Mouse (Mus musculus) heart, embryonic 15.5 days (tissue): ENCODE data around the gene Pdlim3. TPM values are rescaled to one million over a fixed set of nuclear protein-coding genes. Genes with fewer than 3 reads are reported as not detected.

Experiments used
- ATAC-seq: fragments of 200-750 bp; cut with Nextera tagmentation; replicated peaks from 2 replicates; pipeline ENCODE4 v1.8.0; 2017; ENCODE audit warnings: low read depth, moderate TSS enrichment; ENCODE audit not compliant: insufficient number of reproducible peaks, insufficient read depth, low FRiP score
- H3K27ac ChIP-seq: fragments of 300-500 bp; sonication (generic); 2 replicates; pipeline ENCODE4 v1.5.1; 2015; ENCODE audit warnings: mild to moderate bottlenecking, inconsistent platforms
- H3K27me3 ChIP-seq: fragments of 300-500 bp; sonication (generic); 2 replicates; pipeline ENCODE4 v1.6.1; 2015; ENCODE audit warnings: inconsistent platforms
- H3K36me3 ChIP-seq: fragments of 300-500 bp; sonication (generic); 2 replicates; pipeline ENCODE4 v1.6.1; 2015; ENCODE audit warnings: mild to moderate bottlenecking, inconsistent platforms
- H3K4me1 ChIP-seq: fragments of 300-500 bp; sonication (generic); replicated peaks from 2 replicates; pipeline ENCODE4 v1.6.1; 2015; ENCODE audit warnings: inconsistent platforms
- H3K4me2 ChIP-seq: fragments of 300-500 bp; sonication (generic); 2 replicates; pipeline ENCODE4 v1.6.1; 2015; ENCODE audit warnings: inconsistent platforms, mild to moderate bottlenecking, moderate library complexity
- H3K4me3 ChIP-seq: fragments of 300-500 bp; sonication (generic); 2 replicates; pipeline ENCODE4 v1.5.1; 2015; ENCODE audit warnings: mild to moderate bottlenecking, inconsistent platforms
- H3K9ac ChIP-seq: fragments of 300-500 bp; sonication (generic); 2 replicates; pipeline ENCODE4 v1.6.1; 2015; ENCODE audit warnings: mild to moderate bottlenecking, inconsistent platforms
- H3K9me3 ChIP-seq: fragments of 300-500 bp; sonication (generic); replicated peaks from 2 replicates; pipeline ENCODE4 v1.6.1; 2016; ENCODE audit warnings: inconsistent platforms
- WGBS: fragments of 180-500 bp; shearing (Covaris S2); methylation state at CpG from one replicate; pipeline ENCODE4 v1.1.7; 2015; ENCODE audit warnings: mixed read lengths; 5-methylcytosine and 5-hydroxymethylcytosine counted together
- polyA plus RNA-seq: library from polyadenylated mRNA; unstranded; fragments of >200 nt; fragmentation: Nextera tagmentation; extraction: Ambion mirVana; gene quantifications from 2 replicates; pipeline ENCODE4 v1.2.1, GENCODE M21; 2015

Gene Pdlim3
- polyA plus RNA-seq, 1 experiment from 2014 or later = 174 TPM

DNA sequence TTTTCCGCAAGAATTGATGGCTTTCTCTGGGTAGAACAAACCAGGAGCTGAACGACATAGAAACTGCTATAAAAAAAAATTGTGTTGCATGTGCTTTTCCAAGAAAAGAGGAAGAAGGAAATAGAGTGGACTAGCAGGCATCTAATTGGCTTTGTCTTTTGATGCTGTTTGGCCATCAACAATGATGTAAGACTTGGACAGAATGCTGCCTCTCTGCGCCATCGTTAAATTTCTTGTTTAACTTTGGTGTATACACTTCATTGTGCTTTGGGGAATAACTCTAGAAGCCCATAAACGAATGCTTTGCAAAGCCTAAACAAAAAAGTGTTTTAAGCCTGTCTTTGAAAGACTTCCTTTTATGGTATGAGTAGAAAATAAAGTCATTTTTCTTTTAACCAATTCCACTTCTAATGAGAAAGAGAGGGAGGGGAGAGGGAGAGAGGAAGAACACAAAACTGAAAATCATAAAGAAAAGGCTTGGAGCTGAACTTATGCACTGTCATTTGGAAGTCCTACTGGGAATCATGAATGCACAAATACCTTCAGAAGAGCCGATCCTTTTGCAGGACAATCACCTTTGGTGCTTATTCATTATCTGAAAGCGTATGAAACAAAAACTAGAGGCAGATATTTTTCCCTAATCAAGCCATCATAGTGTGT, 20.5 kb downstream of the Pdlim3 start:
- 88% methylated on average over 7 of the region's 7 CpGs for WGBS
- no peak overlapping the region for H3K27ac ChIP-seq
- H3K36me3 ChIP-seq = peaks cover 11% of the 10 kb centered on the region; the same call in 1 of the 2 replicates

GRCm38 (mm10) chr8:45906251-45906619, 21.0 kb downstream of the Pdlim3 start:
- no peak overlapping the region for H3K9ac ChIP-seq
- ATAC-seq = no peak
- H3K9me3 ChIP-seq = no peaks in the 10 kb centered on the region
- no peak overlapping the region for H3K4me3 ChIP-seq
- H3K36me3 ChIP-seq = peaks cover 11% of the 10 kb centered on the region; the same call in 1 of the 2 replicates
- no peak overlapping the region for H3K4me2 ChIP-seq
- H3K4me1 ChIP-seq = peaks cover 21% of the 10 kb centered on the region
- H3K27me3 ChIP-seq = no peaks in the 10 kb centered on the region
- no peak overlapping the region for H3K27ac ChIP-seq
- 93% methylated on average over 4 of the region's 4 CpGs for WGBS

More for the DNA sequence above, 20.5 kb downstream of the Pdlim3 start:
- no peak for ATAC-seq
- no peak overlapping the region for H3K4me2 ChIP-seq
- H3K4me1 ChIP-seq = peaks cover 24% of the 10 kb centered on the region
- no peaks in the 10 kb centered on the region for H3K27me3 ChIP-seq
- H3K4me3 ChIP-seq = no peak overlapping the region
- H3K9ac ChIP-seq = no peak overlapping the region
- H3K9me3 ChIP-seq = no peaks in the 10 kb centered on the region

- Histone ChIP-seq H3K4me1 (peaks cover 5% of the 10 kb centered on the region; the same call in 1 of the 2 replicates), H3K4me3 (no peak overlapping the region), H3K9ac (no peak overlapping the region), H3K36me3 (peaks cover 34% of the 10 kb centered on the region), H3K4me2 (no peak overlapping the region), H3K9me3 (no peaks in the 10 kb centered on the region), H3K27me3 (no peaks in the 10 kb centered on the region), H3K27ac (no peak overlapping the region)
- no peak for ATAC-seq
- WGBS = 89% methylated on average over 11 of the region's 11 CpGs
Observed at GRCm38 (mm10) chr8:45913707-45914106, 28.4 kb downstream of the Pdlim3 start.

DNA sequence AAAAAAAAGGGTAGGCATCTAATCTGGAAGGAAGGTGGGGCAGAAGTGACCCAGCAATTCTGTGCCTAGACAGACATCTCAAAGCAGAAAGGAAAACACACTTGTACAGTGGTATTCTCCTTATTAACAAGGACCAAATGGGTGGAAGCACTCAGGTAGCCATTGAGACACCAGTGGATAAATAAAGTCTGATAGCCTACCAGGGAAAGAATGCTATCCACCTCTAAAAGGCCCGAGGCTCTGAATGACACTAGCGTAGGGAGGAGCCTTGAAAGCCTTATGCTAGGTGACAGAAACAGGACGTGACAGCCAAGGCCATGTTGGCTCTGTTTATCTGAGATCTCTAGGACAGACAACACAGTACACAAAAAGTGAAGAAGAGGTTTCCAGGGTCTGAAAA, 31.2 kb downstream of the Pdlim3 start:
- H3K9ac ChIP-seq = no peak overlapping the region
- H3K4me1 ChIP-seq = peaks cover 5% of the 10 kb centered on the region; the same call in 1 of the 2 replicates
- no peaks in the 10 kb centered on the region for H3K9me3 ChIP-seq
- no peaks in the 10 kb centered on the region for H3K27me3 ChIP-seq
- WGBS = 62% methylated on average over 3 of the region's 3 CpGs
- no peak for ATAC-seq
- H3K4me3 ChIP-seq = no peak overlapping the region
- H3K36me3 ChIP-seq = peaks cover 26% of the 10 kb centered on the region
- H3K27ac ChIP-seq = peak overlapping the region; percentile 32
- no peak overlapping the region for H3K4me2 ChIP-seq

- 53% methylated on average over 20 of the region's 20 CpGs for WGBS
- H3K4me3 ChIP-seq = peak overlapping the region; percentile 14; the same call in 1 of the 2 replicates
Observed at GRCm38 (mm10) chr8:45917040-45917679, 31.9 kb downstream of the Pdlim3 start.

DNA sequence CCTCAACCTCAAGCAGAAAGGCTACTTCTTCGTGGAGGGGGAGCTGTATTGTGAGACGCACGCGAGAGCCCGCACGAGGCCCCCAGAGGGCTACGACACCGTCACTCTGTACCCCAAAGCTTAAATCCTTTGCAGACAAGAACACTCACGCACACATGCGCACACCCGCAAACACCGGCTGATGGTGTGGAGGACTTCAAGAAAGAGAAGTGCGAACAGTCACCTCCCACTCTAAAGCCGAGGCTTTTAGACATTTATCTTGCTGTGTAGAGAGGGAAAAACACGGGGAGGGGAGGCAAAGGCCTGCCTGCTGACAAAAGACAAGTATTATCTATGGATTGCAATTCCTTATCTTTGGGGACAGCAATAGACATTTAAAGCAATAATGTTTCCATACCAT, 33.6 kb downstream of the Pdlim3 start:
- Histone ChIP-seq H3K9me3 (no peaks in the 10 kb centered on the region), H3K4me1 (peaks cover 5% of the 10 kb centered on the region; the same call in 1 of the 2 replicates), H3K27ac (no peak overlapping the region), H3K4me2 (no peak overlapping the region), H3K27me3 (no peaks in the 10 kb centered on the region), H3K9ac (no peak overlapping the region), H3K36me3 (peaks cover 23% of the 10 kb centered on the region), H3K4me3 (no peak overlapping the region)
- no peak for ATAC-seq
- WGBS = 68% methylated on average over 15 of the region's 15 CpGs

More at GRCm38 (mm10) chr8:45917040-45917679, 31.9 kb downstream of the Pdlim3 start:
- no peak for ATAC-seq
- peak overlapping the region; percentile 32 for H3K27ac ChIP-seq
- H3K9ac ChIP-seq = no peak overlapping the region
- peaks cover 5% of the 10 kb centered on the region; the same call in 1 of the 2 replicates for H3K4me1 ChIP-seq
- no peaks in the 10 kb centered on the region for H3K9me3 ChIP-seq
- peaks cover 26% of the 10 kb centered on the region for H3K36me3 ChIP-seq
- no peaks in the 10 kb centered on the region for H3K27me3 ChIP-seq
- H3K4me2 ChIP-seq = peak overlapping the region; percentile 37

DNA sequence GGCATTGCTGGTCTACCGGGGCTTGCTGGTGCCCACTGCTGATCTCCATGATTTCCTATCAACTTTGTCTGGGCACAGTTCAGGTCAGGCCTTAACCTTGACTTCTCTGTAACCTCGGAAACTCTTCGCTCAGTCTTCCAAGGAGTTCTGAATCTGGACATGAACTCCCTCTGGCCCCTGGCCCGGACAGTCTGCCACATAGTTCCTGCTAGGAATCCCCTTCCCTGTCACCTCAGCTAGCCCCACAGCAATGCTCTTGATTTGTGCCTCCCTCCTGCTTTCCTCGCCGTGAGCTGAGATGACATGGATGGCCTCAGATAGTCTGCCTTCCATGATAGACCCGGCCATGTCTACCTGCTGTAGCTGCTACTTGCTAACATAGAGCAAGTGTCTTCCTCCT, 35.1 kb downstream of the Pdlim3 start:
- Histone ChIP-seq H3K4me3 (no peak overlapping the region), H3K9me3 (no peaks in the 10 kb centered on the region), H3K4me2 (no peak overlapping the region), H3K27ac (no peak overlapping the region), H3K4me1 (peaks cover 5% of the 10 kb centered on the region; the same call in 1 of the 2 replicates), H3K36me3 (peaks cover 17% of the 10 kb centered on the region), H3K27me3 (no peaks in the 10 kb centered on the region), H3K9ac (no peak overlapping the region)
- WGBS = 78% methylated on average over 7 of the region's 7 CpGs
- ATAC-seq = no peak

DNA sequence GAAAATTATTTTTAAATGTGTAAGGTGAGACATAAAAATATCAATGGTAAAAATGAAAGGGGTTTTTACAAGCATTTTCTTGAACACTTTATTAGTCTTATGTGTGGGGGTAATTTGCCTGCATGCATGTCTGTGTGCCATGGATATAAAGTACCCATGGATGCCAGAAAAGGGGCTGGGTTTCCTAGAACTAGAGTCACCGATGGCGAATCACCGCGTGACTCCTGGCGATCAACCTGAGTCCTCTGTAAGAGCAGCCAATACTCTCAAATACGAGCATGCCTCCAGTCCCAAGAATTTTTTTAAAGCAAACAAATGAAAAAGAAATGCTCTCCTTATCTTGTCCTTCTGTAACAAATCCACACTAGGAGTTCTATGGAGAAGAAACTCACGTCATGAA, 36.9 kb downstream of the Pdlim3 start:
- Histone ChIP-seq H3K27ac (no peak overlapping the region), H3K4me1 (no peaks in the 10 kb centered on the region), H3K27me3 (no peaks in the 10 kb centered on the region), H3K9ac (no peak overlapping the region), H3K9me3 (no peaks in the 10 kb centered on the region), H3K36me3 (peaks cover 7% of the 10 kb centered on the region), H3K4me3 (no peak overlapping the region), H3K4me2 (no peak overlapping the region)
- WGBS = 91% methylated on average over 7 of the region's 7 CpGs
- no peak for ATAC-seq

- H3K9ac ChIP-seq = 0 out of 2 replicates have a peak within 1 kb of the TSS, but pooled peaks have one; percentile 21
- H3K27me3 ChIP-seq = no peaks in the 10 kb centered on the region
- WGBS = 9% methylated on average over 23 of the region's 23 CpGs
Observed at GRCm38 (mm10) chr8:45934582-45935014, 49.3 kb downstream of the Pdlim3 start, which contains the start of gene Ccdc110. TSS of gene Ccdc110 (plus strand) at chr8:45934619.

DNA sequence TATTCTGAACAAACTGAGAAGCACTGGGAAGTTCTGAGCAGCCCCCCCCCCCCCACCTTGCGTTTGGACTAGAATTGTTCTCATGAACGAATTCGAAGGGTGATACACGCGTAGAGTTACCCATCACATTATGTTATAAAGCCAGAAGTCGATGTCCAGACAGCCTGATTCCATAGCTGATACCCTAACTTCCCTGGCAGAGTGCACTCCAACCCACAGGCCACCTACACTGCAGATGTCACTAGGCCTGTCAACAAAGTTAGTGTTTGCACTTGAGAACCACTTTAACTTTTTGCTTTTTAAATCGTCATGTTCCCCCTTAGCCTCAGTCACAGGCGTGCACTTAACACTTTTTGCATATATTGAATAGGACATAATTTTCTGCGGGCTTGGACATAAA, 51.7 kb downstream of the Pdlim3 start:
- H3K36me3 ChIP-seq = no peaks in the 10 kb centered on the region
- no peaks in the 10 kb centered on the region for H3K27me3 ChIP-seq
- H3K4me1 ChIP-seq = peaks cover 5% of the 10 kb centered on the region
- WGBS = 83% methylated on average over 9 of the region's 9 CpGs
- H3K4me3 ChIP-seq = no peak overlapping the region
- no peak overlapping the region for H3K27ac ChIP-seq
- no peaks in the 10 kb centered on the region for H3K9me3 ChIP-seq
- H3K4me2 ChIP-seq = no peak overlapping the region
- no peak for ATAC-seq
- no peak overlapping the region for H3K9ac ChIP-seq

More at GRCm38 (mm10) chr8:45934582-45935014, 49.3 kb downstream of the Pdlim3 start, which contains the start of gene Ccdc110:
- H3K36me3 ChIP-seq = no peaks in the 10 kb centered on the region
- peaks cover 8% of the 10 kb centered on the region for H3K4me1 ChIP-seq
- H3K9me3 ChIP-seq = no peaks in the 10 kb centered on the region
- peak; percentile 82 for ATAC-seq
- H3K4me2 ChIP-seq = peak within 1 kb of the TSS; percentile 59
- no peak within 1 kb of the TSS for H3K27ac ChIP-seq
- H3K4me3 ChIP-seq = peak within 1 kb of the TSS; percentile 43

DNA sequence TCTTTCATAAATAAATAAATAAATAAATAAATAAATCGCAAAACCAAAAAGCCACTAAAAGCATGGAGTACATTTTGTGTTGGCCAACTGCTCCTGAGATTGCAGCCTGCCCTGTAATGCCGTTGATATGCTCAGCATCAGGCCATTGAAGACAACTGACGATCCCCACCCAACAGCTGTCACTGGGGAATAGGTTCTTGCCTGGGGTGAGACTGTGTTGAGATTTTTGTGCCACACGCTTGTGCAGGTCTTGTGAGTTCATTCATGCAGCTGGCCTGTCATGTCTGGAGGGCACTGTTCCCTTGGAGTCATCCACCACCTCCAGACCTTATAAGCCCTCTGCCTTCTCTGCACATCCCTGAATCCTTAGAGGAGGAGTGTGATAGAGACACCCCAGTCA, 61.0 kb downstream of the Pdlim3 start:
- 85% methylated on average over 4 of the region's 4 CpGs for WGBS
- Histone ChIP-seq H3K4me3 (no peak overlapping the region), H3K27ac (no peak overlapping the region), H3K4me2 (no peak overlapping the region), H3K9ac (no peak overlapping the region), H3K36me3 (no peaks in the 10 kb centered on the region), H3K27me3 (no peaks in the 10 kb centered on the region), H3K4me1 (no peaks in the 10 kb centered on the region; the same call in 1 of the 2 replicates), H3K9me3 (no peaks in the 10 kb centered on the region)
- no peak for ATAC-seq
